Comparison of ENCODE assay signal across 12 mouse cellular contexts in the genomic region with DNA sequence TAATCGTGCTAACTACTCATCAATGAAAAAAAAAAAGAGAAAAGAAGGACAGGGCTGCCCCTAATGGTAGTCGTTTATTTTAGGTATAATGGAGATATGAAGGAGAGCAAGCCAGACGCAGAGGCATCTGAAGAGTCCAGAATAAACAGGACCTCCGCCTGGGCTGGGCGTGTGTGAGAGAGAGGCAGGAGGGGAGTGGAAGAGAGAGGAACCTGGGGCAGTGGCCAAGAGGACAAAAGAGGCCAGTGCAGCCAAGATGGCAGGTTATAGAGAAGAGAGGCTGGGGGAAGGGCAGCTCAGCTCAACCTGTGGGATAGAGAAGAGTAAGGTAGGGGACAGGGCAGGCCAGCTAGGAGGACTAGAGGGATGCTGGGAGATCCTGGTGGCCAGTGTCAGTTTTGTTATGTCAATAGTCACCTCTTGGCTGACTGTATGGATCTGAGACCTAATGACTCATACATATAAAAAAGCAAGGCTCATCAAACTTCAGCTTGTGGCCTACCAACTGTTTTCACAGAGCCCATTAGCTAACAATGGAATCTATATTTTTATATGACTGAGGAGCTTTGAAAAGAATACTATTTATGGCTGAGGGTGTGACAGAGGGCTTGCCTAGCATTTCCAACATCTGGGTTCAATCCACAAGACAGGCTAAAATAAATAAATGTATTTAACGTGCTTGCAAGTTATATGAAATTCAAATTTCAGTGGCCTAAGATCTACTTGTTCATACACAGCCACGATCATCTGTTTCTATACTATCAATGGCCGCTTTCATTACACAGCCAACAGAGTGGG. TPM values are rescaled to one million over a fixed set of nuclear protein-coding genes. Genes with fewer than 3 reads are reported as not detected.
DNase-seq lines count a peak whose midpoint lies in the region; ATAC-seq and TF ChIP-seq lines count a peak whose summit lies in the region.
"Had no signal": no experiment of that assay in that cellular context is flagged by ENCODE, and none has a peak within 500 bp of the region (broad histone marks: within the 10 kb centered on the region; RNA-seq: fewer than 3 reads in every experiment).

No protein-coding gene starts in this region.

- intact Hi-C loops in gastrocnemius, adult 2 months (cut with DNase I) = no loop called here

- no peak for TF ChIP-seq CTCF in gastrocnemius, adult 2 months (IDR thresholded peaks at IDR 0.05)
- no peak for TF ChIP-seq CTCF in lung, embryonic 14.5 days (IDR thresholded peaks at IDR 0.05; ENCODE audit: low read depth)
- no peak for TF ChIP-seq CTCF in lung, adult 2 months (IDR thresholded peaks at IDR 0.05; ENCODE audit: insufficient read depth, low read length)

- H3K9ac ChIP-seq in lung, embryonic 14.5 days = no peak overlapping the region
- H3K9ac ChIP-seq in intestine, embryonic 16.5 days (ENCODE audit: low read depth, low read length) = no peak overlapping the region
- H3K9ac ChIP-seq: forebrain, embryonic 12.5 days had no signal

- TF ChIP-seq POLR2A in lung, adult 2 months (IDR thresholded peaks at IDR 0.05; ENCODE audit: borderline replicate concordance, extremely low read depth, low read depth, low read length) = no peak

- 0 out of 2 replicates have a peak, but pooled peaks cover 4% of the 10 kb centered on the region for H3K36me3 ChIP-seq in lung, embryonic 14.5 days (ENCODE audit: insufficient read depth)
- 0 out of 2 replicates have a peak, but pooled peaks cover 3% of the 10 kb centered on the region for H3K36me3 ChIP-seq in intestine, embryonic 16.5 days (ENCODE audit: control insufficient read depth, insufficient read depth, low read length)

- H3K4me1 ChIP-seq in lung, embryonic 14.5 days (ENCODE audit: insufficient read depth) = peaks cover 11% of the 10 kb centered on the region; the same call in 1 of the 2 replicates
- peaks cover 24% of the 10 kb centered on the region for H3K4me1 ChIP-seq in lung, adult 2 months (ENCODE audit: control insufficient read depth, insufficient read depth, low read length)
- peaks cover 27% of the 10 kb centered on the region for H3K4me1 ChIP-seq in intestine, embryonic 16.5 days (ENCODE audit: control insufficient read depth, insufficient read depth, low read length)
- H3K4me1 ChIP-seq: forebrain, embryonic 12.5 days had no signal

- no peak for DNase-seq in gastrocnemius, adult 2 months
- DNase-seq in gastrocnemius, postnatal 4 days (ENCODE audit: low spot score in 2 of 2) = no peak
- DNase-seq in lung, embryonic 14.5 days = peak; percentile 67
- no peak for DNase-seq in lung, adult 2 months
- DNase-seq in Muller cell, postnatal 12 days (ENCODE audit: inconsistent ontology term) = peak; percentile 20
- DNase-seq in urinary bladder, postnatal 10 days (ENCODE audit: low spot score) = no peak
- DNase-seq in thymus, adult 18-20 months = no peak
- DNase-seq: gastrocnemius, postnatal 10 days; thymus, postnatal 25 days had no signal

- H3K27me3 ChIP-seq in lung, embryonic 14.5 days (ENCODE audit: insufficient read depth, low read length) = no peaks in the 10 kb centered on the region
- no peaks in the 10 kb centered on the region for H3K27me3 ChIP-seq in intestine, embryonic 16.5 days (replicated peaks; ENCODE audit: control insufficient read depth, insufficient read depth, low read length)
- H3K27me3 ChIP-seq: forebrain, embryonic 12.5 days had no signal

- WGBS in lung, embryonic 14.5 days = 55% methylated on average over 8 of the region's 8 CpGs
- 47% methylated on average over 8 of the region's 8 CpGs for WGBS in lung, adult 2 months
- 47% methylated on average over 8 of the region's 8 CpGs for WGBS in intestine, embryonic 16.5 days

- ATAC-seq in lung, embryonic 14.5 days (ENCODE audit: insufficient read depth) = peak; percentile 61
- peak; percentile 29; the same call in 1 of the 2 replicates for ATAC-seq in intestine, embryonic 16.5 days
- ATAC-seq: inflammation-experienced regulatory T-cells, adult 6 months had no signal

- H3K4me2 ChIP-seq in lung, embryonic 14.5 days = no peak overlapping the region
- H3K4me2 ChIP-seq in intestine, embryonic 16.5 days (ENCODE audit: low read depth, low read length) = no peak overlapping the region
- H3K4me2 ChIP-seq: forebrain, embryonic 12.5 days had no signal

- H3K4me3 ChIP-seq in gastrocnemius, adult 2 months = no peak overlapping the region
- H3K4me3 ChIP-seq in lung, embryonic 14.5 days (ENCODE audit: low read depth, low read length) = no peak overlapping the region
- no peak overlapping the region for H3K4me3 ChIP-seq in lung, adult 2 months (replicated peaks; ENCODE audit: extremely low read depth, low read depth, low read length)
- no peak overlapping the region for H3K4me3 ChIP-seq in intestine, embryonic 16.5 days (ENCODE audit: low read length)
- H3K4me3 ChIP-seq: forebrain, embryonic 12.5 days had no signal

- H3K9me3 ChIP-seq in lung, embryonic 14.5 days (ENCODE audit: low read depth, low read length) = no peaks in the 10 kb centered on the region
- no peaks in the 10 kb centered on the region for H3K9me3 ChIP-seq in intestine, embryonic 16.5 days (ENCODE audit: control insufficient read depth, low read length)
- H3K9me3 ChIP-seq: forebrain, embryonic 12.5 days had no signal

- H3K27ac ChIP-seq in gastrocnemius, adult 2 months = peak overlapping the region; percentile 41
- no peak overlapping the region for H3K27ac ChIP-seq in lung, embryonic 14.5 days (ENCODE audit: low read depth)
- no peak overlapping the region for H3K27ac ChIP-seq in intestine, embryonic 16.5 days (ENCODE audit: low read length)
- H3K27ac ChIP-seq: forebrain, embryonic 12.5 days had no signal

RNA-seq across cellular contexts. Expression of gene Kcmf1, which starts 16.9 kb away (rescaled TPM):
- total RNA-seq in gastrocnemius, adult 2 months (2021) = 100 to 1,000 TPM; 155 to 192 TPM
- total RNA-seq in gastrocnemius, postnatal 4 days (2021) = 10 to 100 TPM; 74.8 to 81.2 TPM
- polyA plus RNA-seq in lung, embryonic 14.5 days (2014; fragmentation: Nextera tagmentation; extraction: Ambion mirVana) = 58.5 and 65.4 TPM in 2 replicates
- 108 and 150 TPM in 2 replicates for polyA plus RNA-seq in lung, adult 2 months (2012; rRNA removed)
- 23.8 and 24.6 TPM in 2 replicates for polyA plus RNA-seq in intestine, embryonic 16.5 days (2015; fragmentation: Nextera tagmentation; extraction: Ambion mirVana)

Comparison
In these comparisons a context has a peak if more than half of its experiments do, and no peak if none do; other contexts are left out.
1. DNase-seq: peak in lung, embryonic 14.5 days (single experiment) and Muller cell, postnatal 12 days (single experiment); none in gastrocnemius, adult 2 months (single experiment), gastrocnemius, postnatal 4 days (0 of 2), lung, adult 2 months (single experiment), urinary bladder, postnatal 10 days (single experiment) and thymus, adult 18-20 months (0 of 2).